Mouse (Mus musculus) ES-E14 (cell line): ENCODE data around the gene Il11ra1.

Source experiments
- MAFK ChIP-seq: IDR thresholded peaks from 2 replicates; pipeline ENCODE4 v1.6.1; 2014; ENCODE audit warnings: mild to moderate bottlenecking, low read depth, low read length, inconsistent platforms; ENCODE audit not compliant: insufficient read depth
- ZNF384 ChIP-seq: IDR thresholded peaks from 2 replicates; pipeline ENCODE4 v1.6.1; 2012; ENCODE audit warnings: low read depth, low read length, inconsistent platforms

DNA sequence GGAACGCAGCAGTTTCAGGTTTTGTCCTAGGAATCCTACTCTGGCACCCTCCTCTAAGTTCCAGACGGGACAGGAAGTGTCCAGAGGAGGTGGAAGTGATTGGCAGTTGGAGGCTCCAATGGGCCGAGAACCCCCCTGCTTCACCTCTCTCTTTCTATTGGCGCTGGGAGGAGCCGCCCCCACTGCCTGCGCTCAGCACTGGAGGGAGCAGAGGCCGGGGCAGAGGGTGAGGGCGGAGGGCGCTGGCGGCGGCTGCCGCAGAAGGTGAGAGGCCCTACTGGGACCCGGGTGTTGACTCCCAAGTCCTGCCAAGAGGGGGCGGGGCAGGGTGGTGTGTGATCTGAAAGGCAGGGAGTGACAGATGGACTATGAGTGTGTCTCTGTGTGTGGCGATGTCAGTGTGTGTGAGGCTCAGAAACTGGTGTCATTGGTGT, 60.5 kb downstream of the Il11ra1 start:
- TF ChIP-seq ZNF384 = no peak
- TF ChIP-seq MAFK = no peak
